Mouse (Mus musculus) spleen, adult 2 months (tissue): ENCODE measurements at regions not wholly inside any gene's neighbourhood (a gene's known extent, or its start where the extent isn't known, plus 50 kb on each side); places are given as distances from the start of the nearest gene placed in this dataset.

ENCODE experiments used
- DNase-seq, 2 experiments: peaks; one replicate each; pipeline versions ENCODE4 v3.0.0 to v3.0.0-alpha.2; 2012 to 2021; ENCODE audit warnings: low spot score in 2 of 2, low read depth in 1 of 2
- H3K27ac ChIP-seq: fragments of 200-500 bp; 2 replicates; pipeline ENCODE4 v1.5.1; 2012; ENCODE audit warnings: low read length, inconsistent platforms; ENCODE audit not compliant: insufficient read depth
- H3K27me3 ChIP-seq: fragments of 200-500 bp; 2 replicates; pipeline ENCODE4 v1.6.1; 2012; ENCODE audit warnings: mild to moderate bottlenecking, moderate library complexity, low read length, inconsistent platforms; ENCODE audit not compliant: control insufficient read depth, insufficient read depth
- H3K36me3 ChIP-seq: fragments of 200-500 bp; 2 replicates; pipeline ENCODE4 v1.6.1; 2012; ENCODE audit warnings: mild to moderate bottlenecking, low read length, inconsistent platforms; ENCODE audit not compliant: control insufficient read depth, insufficient read depth
- H3K4me1 ChIP-seq: fragments of 200-500 bp; 2 replicates; pipeline ENCODE4 v1.6.1; 2011; ENCODE audit warnings: inconsistent platforms; ENCODE audit not compliant: control insufficient read depth, insufficient read depth, insufficient read length
- H3K4me3 ChIP-seq: fragments of 200-500 bp; 2 replicates; pipeline ENCODE4 v1.5.1; 2011; ENCODE audit warnings: mild to moderate bottlenecking, inconsistent platforms; ENCODE audit not compliant: insufficient read depth, insufficient read length; ENCODE audit errors: extremely low read depth
- CTCF ChIP-seq: fragments of 200-500 bp; IDR thresholded peaks from 2 replicates; pipeline ENCODE4 v1.5.1; 2011; ENCODE audit warnings: mild to moderate bottlenecking, inconsistent platforms; ENCODE audit not compliant: insufficient read depth, insufficient read length, insufficient replicate concordance; ENCODE audit errors: extremely low read depth
- POLR2A ChIP-seq: fragments of 200-500 bp; IDR thresholded peaks from 2 replicates; pipeline ENCODE4 v1.6.1; 2011; ENCODE audit warnings: low read depth, low read length, inconsistent platforms
- WGBS: fragments of 180-500 bp; shearing (Covaris S2); methylation state at CpG from one replicate; pipeline ENCODE4 v1.1.7; 2018; 5-methylcytosine and 5-hydroxymethylcytosine counted together

- H3K4me3 ChIP-seq: no peak overlapping the region
- DNase-seq: no peak
- WGBS: 76% methylated on average over 10 of the region's 10 CpGs
- H3K27ac ChIP-seq: no peak overlapping the region
- H3K4me1 ChIP-seq: 0 out of 2 replicates have a peak, but pooled peaks cover 4% of the 10 kb centered on the region
- no peaks in the 10 kb centered on the region for H3K36me3 ChIP-seq
- H3K27me3 ChIP-seq: no peaks in the 10 kb centered on the region
- no peak for TF ChIP-seq POLR2A
- no peak for TF ChIP-seq CTCF
These were observed 116.4 kb downstream of the Tsen15 start for GRCm38 (mm10) chr1:152269936-152270702.

- H3K4me3 ChIP-seq: no peak overlapping the region
- no peak for DNase-seq
- TF ChIP-seq POLR2A (no peak), CTCF (no peak)
- 0 out of 2 replicates have a peak, but pooled peaks cover 4% of the 10 kb centered on the region for H3K4me1 ChIP-seq
- no peak overlapping the region for H3K27ac ChIP-seq
- no peaks in the 10 kb centered on the region for H3K27me3 ChIP-seq
- no peaks in the 10 kb centered on the region for H3K36me3 ChIP-seq
These were observed 120.1 kb downstream of the Tsen15 start for GRCm38 (mm10) chr1:152266390-152266789.

- H3K27ac ChIP-seq: no peak overlapping the region
- H3K36me3 ChIP-seq: no peaks in the 10 kb centered on the region
- no peak overlapping the region for H3K4me3 ChIP-seq
- WGBS: 90% methylated on average over 6 of the region's 6 CpGs
- no peak for DNase-seq
- no peak for TF ChIP-seq POLR2A
- no peak for TF ChIP-seq CTCF
- no peaks in the 10 kb centered on the region for H3K27me3 ChIP-seq
- 0 out of 2 replicates have a peak, but pooled peaks cover 4% of the 10 kb centered on the region for H3K4me1 ChIP-seq
These were observed 121.5 kb downstream of the Tsen15 start for GRCm38 (mm10) chr1:152264981-152265380.

- TF ChIP-seq CTCF: no peak
- TF ChIP-seq POLR2A: no peak
- 71% methylated on average over 4 of the region's 4 CpGs for WGBS
- Histone ChIP-seq H3K27ac (no peak overlapping the region), H3K27me3 (no peaks in the 10 kb centered on the region), H3K4me3 (no peak overlapping the region), H3K36me3 (no peaks in the 10 kb centered on the region), H3K4me1 (no peaks in the 10 kb centered on the region)
- no peak for DNase-seq
These were observed 125.0 kb downstream of the Tsen15 start for GRCm38 (mm10) chr1:152261472-152261871.

GRCm38 (mm10) chr1:152260950-152261349, 125.5 kb downstream of the Tsen15 start:
- H3K4me1 ChIP-seq: no peaks in the 10 kb centered on the region
- 53% methylated on average over 1 of the region's 1 CpGs for WGBS
- H3K27ac ChIP-seq: no peak overlapping the region
- no peaks in the 10 kb centered on the region for H3K27me3 ChIP-seq
- no peaks in the 10 kb centered on the region for H3K36me3 ChIP-seq
- TF ChIP-seq POLR2A (no peak), CTCF (no peak)
- H3K4me3 ChIP-seq: no peak overlapping the region
- DNase-seq: no peak

- no peaks in the 10 kb centered on the region for H3K27me3 ChIP-seq
- no peak for TF ChIP-seq CTCF
- no peak for TF ChIP-seq POLR2A
- 90% methylated on average over 12 of the region's 12 CpGs for WGBS
- peaks cover 6% of the 10 kb centered on the region; the same call in 1 of the 2 replicates for H3K4me1 ChIP-seq
- DNase-seq: no peak
- H3K27ac ChIP-seq: no peak overlapping the region
- no peak overlapping the region for H3K4me3 ChIP-seq
- no peaks in the 10 kb centered on the region for H3K36me3 ChIP-seq
These were observed 128.2 kb downstream of the Tsen15 start for GRCm38 (mm10) chr1:152258258-152258657.

GRCm38 (mm10) chr1:152253906-152254305, 132.6 kb downstream of the Tsen15 start:
- H3K4me1 ChIP-seq: peaks cover 9% of the 10 kb centered on the region; the same call in 1 of the 2 replicates
- H3K27ac ChIP-seq: no peak overlapping the region
- no peaks in the 10 kb centered on the region for H3K27me3 ChIP-seq
- 19% methylated on average over 4 of the region's 4 CpGs for WGBS
- H3K4me3 ChIP-seq: no peak overlapping the region
- H3K36me3 ChIP-seq: no peaks in the 10 kb centered on the region
- no peak for DNase-seq
- TF ChIP-seq CTCF (no peak), POLR2A (no peak)
